Mouse (Mus musculus) activated CD4-positive, CD25-positive, alpha-beta regulatory T cell, adult 9 weeks (primary cell): ENCODE data around the gene Adgrf4. TPM values are rescaled to one million over a fixed set of nuclear protein-coding genes. Genes with fewer than 3 reads are reported as not detected.

Experiments used
- polyA plus RNA-seq: library from polyadenylated mRNA; unstranded; fragments of 100-300 nt; shearing (Covaris generic); gene quantifications from one replicate; pipeline ENCODE4 v1.2.1, GENCODE M21; 2017

The Adgrf4 gene
- polyA plus RNA-seq, result not detected

DNA sequence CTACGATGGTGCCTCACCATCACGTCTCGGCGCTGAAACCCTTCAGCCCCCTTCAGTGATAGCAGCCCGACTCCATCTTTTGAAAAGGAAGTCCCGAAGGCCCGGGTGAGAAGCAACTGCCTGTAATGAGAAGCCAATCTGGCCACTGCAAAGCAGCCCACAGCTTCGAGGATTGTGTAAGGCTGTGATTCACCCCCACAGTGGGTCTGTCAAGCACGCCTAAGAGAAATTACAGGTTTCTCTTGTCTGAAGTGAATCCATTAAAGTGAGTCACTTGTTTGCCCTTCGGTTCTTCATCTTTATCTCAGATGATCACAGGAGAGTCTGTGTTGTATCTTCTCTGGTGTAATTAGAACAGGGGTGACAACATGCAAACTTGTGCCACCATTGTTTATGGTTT, at the start of gene Adgrf4:
TSS of gene Adgrf4 (minus strand) at position 149 of the 400 bp plus-strand sequence.

DNA sequence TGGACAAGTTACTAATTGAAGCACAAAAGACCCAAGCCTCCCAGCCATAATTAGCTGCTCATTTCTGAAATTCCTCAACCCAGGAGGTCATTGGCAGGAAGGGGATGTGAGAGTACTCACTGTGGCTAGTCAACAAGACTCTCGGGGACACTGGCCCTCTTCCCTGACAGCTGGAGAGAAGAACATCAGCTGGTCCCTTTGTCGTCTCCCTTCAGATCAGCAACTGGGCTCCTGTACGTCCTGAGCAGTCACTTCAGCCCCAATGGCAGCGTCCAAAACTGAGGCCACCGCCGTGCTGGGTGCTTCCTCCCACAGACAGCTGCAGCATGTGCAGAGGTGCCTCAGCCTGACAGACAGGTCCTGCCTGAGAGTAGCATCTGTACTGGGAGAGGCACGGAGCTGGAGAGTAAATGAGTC, 49.7 kb upstream of the Adgrf4 start, which contains the start of gene Adgrf2:
TSS of gene Adgrf2 (minus strand) at position 379 of the 417 bp plus-strand sequence.

GRCm38 (mm10) chr17:42611295-42611694, 80.8 kb downstream of the Adgrf4 start, which contains the start of gene Opn5:
Gene Opn5 (minus strand): TSS chr17:42611395.

Other genes with a start within 250 kb of the Adgrf4 start
- gene Opn5, start 80.9 kb downstream of the Adgrf4 start, polyA plus RNA-seq, result not detected
- not detected for gene Adgrf2, start 49.9 kb upstream of the Adgrf4 start, polyA plus RNA-seq
- gene Cd2ap, start 184.4 kb upstream of the Adgrf4 start, polyA plus RNA-seq, result 5.6 TPM